Mouse (Mus musculus) frontal cortex, postnatal 25 days (tissue): ENCODE measurements around the gene Sema4c.

Experiments
- DNase-seq, 2 experiments: peaks; one replicate each; pipeline ENCODE4 v3.0.0; 2022; ENCODE audit warnings: low spot score in 2 of 2

Sema4c gene

GRCm38 (mm10) chr1:36558031-36558993 is at the start of gene Sema4c:
Sema4c (minus strand) TSS chr1:36558349.
- peak; percentile 49 to 50 for DNase-seq

GRCm38 (mm10) chr1:36606951-36607350 is 48.8 kb upstream of the Sema4c start:
- DNase-seq, result peak; percentile 31 to 32

- no peak for DNase-seq
These were observed 46.4 kb upstream of the Sema4c start for GRCm38 (mm10) chr1:36604254-36605156.

GRCm38 (mm10) chr1:36603361-36603760 is 45.2 kb upstream of the Sema4c start:
- DNase-seq, result peak; percentile 34 to 35

- DNase-seq, result no peak
These were observed 44.1 kb upstream of the Sema4c start for GRCm38 (mm10) chr1:36602271-36602670.

- DNase-seq, result no peak
These were observed 40.3 kb upstream of the Sema4c start for GRCm38 (mm10) chr1:36598411-36598810.

GRCm38 (mm10) chr1:36596114-36596513 is 38.0 kb upstream of the Sema4c start:
- DNase-seq, result no peak

- DNase-seq, result no peak
These were observed 37.2 kb upstream of the Sema4c start for GRCm38 (mm10) chr1:36595167-36595931.

- no peak for DNase-seq
These were observed 35.0 kb upstream of the Sema4c start for GRCm38 (mm10) chr1:36593099-36593498.

- no peak for DNase-seq
These were observed 33.3 kb upstream of the Sema4c start for GRCm38 (mm10) chr1:36591408-36591807.

GRCm38 (mm10) chr1:36590664-36591063 is 32.5 kb upstream of the Sema4c start:
- no peak for DNase-seq

- DNase-seq, result no peak
These were observed 31.3 kb upstream of the Sema4c start for GRCm38 (mm10) chr1:36589486-36589885.

GRCm38 (mm10) chr1:36588476-36589450 is 30.6 kb upstream of the Sema4c start:
- DNase-seq, result no peak

- DNase-seq, result no peak
These were observed 29.7 kb upstream of the Sema4c start for GRCm38 (mm10) chr1:36587860-36588259.

GRCm38 (mm10) chr1:36586288-36586687 is 28.1 kb upstream of the Sema4c start:
- no peak for DNase-seq

GRCm38 (mm10) chr1:36583408-36584116 is 25.4 kb upstream of the Sema4c start:
- DNase-seq, result no peak

GRCm38 (mm10) chr1:36582211-36582610 is 24.1 kb upstream of the Sema4c start:
- DNase-seq, result no peak

- DNase-seq, result no peak
These were observed 23.1 kb upstream of the Sema4c start for GRCm38 (mm10) chr1:36581260-36581659.

GRCm38 (mm10) chr1:36580384-36581207 is 22.4 kb upstream of the Sema4c start:
- DNase-seq, result peak in 1 of 2 experiments; percentile 34
